Comparison of ENCODE assay signal across 30 mouse cellular contexts in the genomic region with DNA sequence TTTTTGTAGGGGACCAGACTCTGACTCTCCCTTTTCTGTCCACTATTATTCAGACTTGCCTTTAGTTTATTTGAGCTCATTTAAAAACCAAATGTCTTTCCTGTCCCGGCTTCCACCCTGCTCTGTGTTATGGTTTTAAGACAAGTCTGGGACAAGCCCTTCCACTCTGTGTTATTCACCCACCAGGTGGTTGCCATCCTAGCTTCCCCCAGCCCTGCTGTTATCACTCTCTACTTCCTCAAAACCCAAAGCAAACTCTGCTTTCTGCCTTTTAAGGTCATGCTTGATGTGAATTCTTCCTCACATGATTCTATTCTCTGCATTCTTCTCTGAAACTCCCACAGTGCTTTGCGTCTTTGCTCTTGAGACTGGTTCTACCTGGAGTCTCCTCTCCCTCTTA.
DNase-seq lines count a peak whose midpoint lies in the region; ATAC-seq and TF ChIP-seq lines count a peak whose summit lies in the region.
"Had no signal": no experiment of that assay in that cellular context is flagged by ENCODE, and none has a peak within 500 bp of the region (broad histone marks: within the 10 kb centered on the region; RNA-seq: fewer than 3 reads in every experiment).

No protein-coding gene starts in this region.

- DNase-seq in 416B (ENCODE audit: low read depth) (peak; percentile 8), CH12.LX (ENCODE audit: extremely low read depth) (peak; percentile 88), R1 (ENCODE audit: low read depth, low spot score) (peak; percentile 56)
- no peak for DNase-seq in adrenal gland, adult 2 months
- no peak for DNase-seq in left cerebral cortex, postnatal 10 days (ENCODE audit: extremely low spot score in 1 of 2, low spot score in 2 of 2)
- DNase-seq in liver, postnatal 0 days, result no peak
- DNase-seq: adrenal gland, postnatal 14 days; cerebellum, adult 11-12 months; cerebellum, postnatal 10 days; forebrain, postnatal 0 days; gastrocnemius, postnatal 10 days; kidney, adult 11 months; kidney, postnatal 25 days; spleen, adult 18-20 months; thymus, adult 18-20 months; thymus, postnatal 25 days had no signal

- TF ChIP-seq POLR2A in CH12.LX (IDR thresholded peaks at IDR 0.05; ENCODE audit: low read depth, low read length), result no peak

- peaks cover 28 to 79% of the 10 kb centered on the region in 2 experiments for H3K4me1 ChIP-seq in CH12.LX (ENCODE audit: control insufficient read depth in 1 of 2, insufficient read depth in 2 of 2)
- no peaks in the 10 kb centered on the region for H3K4me1 ChIP-seq in liver, postnatal 0 days (ENCODE audit: insufficient read depth)
- H3K4me1 ChIP-seq: forebrain, embryonic 12.5 days; hindbrain, embryonic 15.5 days; kidney, embryonic 15.5 days; limb, embryonic 12.5 days; liver, embryonic 15.5 days; lung, embryonic 15.5 days; megakaryocyte, embryonic 14.5 days; midbrain, embryonic 13.5 days had no signal

- H3K27ac ChIP-seq in CH12.LX (ENCODE audit: insufficient read depth, low read depth), result peak overlapping the region; percentile 72
- H3K27ac ChIP-seq in liver, postnatal 0 days (ENCODE audit: low read depth), result no peak overlapping the region
- H3K27ac ChIP-seq: forebrain, embryonic 12.5 days; heart, embryonic 10.5 days; heart, embryonic 15.5 days; hindbrain, embryonic 15.5 days; kidney, embryonic 15.5 days; limb, embryonic 12.5 days; liver, embryonic 15.5 days; lung, embryonic 15.5 days; midbrain, embryonic 13.5 days; stomach, postnatal 0 days had no signal

- 0 out of 2 replicates have a peak, but pooled peaks have one; percentile 16 for ATAC-seq in megakaryocyte, adult 5-6 weeks (ENCODE audit: poor library complexity, severe bottlenecking)
- no peak for ATAC-seq in liver, postnatal 0 days
- ATAC-seq: forebrain, postnatal 0 days; inflammation-experienced regulatory T-cells, adult 6 months; midbrain, embryonic 13.5 days had no signal

- no peaks in the 10 kb centered on the region for H3K27me3 ChIP-seq in CH12.LX (replicated peaks)
- H3K27me3 ChIP-seq in liver, postnatal 0 days (ENCODE audit: insufficient read depth, low read length), result no peaks in the 10 kb centered on the region
- H3K27me3 ChIP-seq: heart, embryonic 15.5 days; hindbrain, embryonic 15.5 days; kidney, embryonic 15.5 days; limb, embryonic 12.5 days; liver, embryonic 15.5 days; lung, embryonic 15.5 days; megakaryocyte, embryonic 14.5 days; midbrain, embryonic 13.5 days had no signal

- intact Hi-C loops in left cerebral cortex, postnatal 10 days (cut with DNase I), result no loop called here

- H3K9ac ChIP-seq in CH12.LX (ENCODE audit: insufficient read depth, low read depth), result no peak overlapping the region
- no peak overlapping the region for H3K9ac ChIP-seq in liver, postnatal 0 days (replicated peaks)
- H3K9ac ChIP-seq: forebrain, embryonic 12.5 days; forebrain, postnatal 0 days; heart, embryonic 15.5 days; hindbrain, embryonic 15.5 days; kidney, embryonic 15.5 days; limb, embryonic 12.5 days; liver, embryonic 15.5 days; lung, embryonic 15.5 days; midbrain, embryonic 13.5 days had no signal

- dilution Hi-C loops in CH12.LX (cut with MboI; ENCODE audit: extremely low pct_ligation_motif_present, extremely low pct_unique_long_range_greater_than_20kb, low sequenced_read_pairs), result no loop called here

- no peak; the same call in none of the 2 replicates for TF ChIP-seq RAD21 in CH12.LX (IDR thresholded peaks at IDR 0.05; ENCODE audit: low read depth, low read length)

- 56% methylated on average over 2 of the region's 2 CpGs for WGBS in liver, postnatal 0 days (ENCODE audit: insufficient replicate concordance)

- no peak overlapping the region for H3K4me2 ChIP-seq in CH12.LX (ENCODE audit: insufficient read depth, low read depth, poor library complexity, severe bottlenecking)
- no peak overlapping the region for H3K4me2 ChIP-seq in liver, postnatal 0 days (ENCODE audit: low read depth, low read length)
- H3K4me2 ChIP-seq: forebrain, embryonic 12.5 days; heart, embryonic 15.5 days; hindbrain, embryonic 15.5 days; kidney, embryonic 15.5 days; limb, embryonic 12.5 days; liver, embryonic 15.5 days; lung, embryonic 15.5 days; midbrain, embryonic 13.5 days had no signal

- no peaks in the 10 kb centered on the region for H3K36me3 ChIP-seq in CH12.LX (replicated peaks in 1 of 2; ENCODE audit: control insufficient read depth in 1 of 2, insufficient read depth in 1 of 2, low read length in 1 of 2)
- H3K36me3 ChIP-seq in liver, postnatal 0 days (replicated peaks; ENCODE audit: insufficient read depth, low read length), result no peaks in the 10 kb centered on the region
- H3K36me3 ChIP-seq: forebrain, embryonic 12.5 days; heart, embryonic 10.5 days; heart, embryonic 15.5 days; hindbrain, embryonic 15.5 days; kidney, embryonic 15.5 days; limb, embryonic 12.5 days; liver, embryonic 15.5 days; lung, embryonic 15.5 days; midbrain, embryonic 13.5 days had no signal

- no peaks in the 10 kb centered on the region for H3K79me2 ChIP-seq in CH12.LX (replicated peaks; ENCODE audit: control insufficient read depth, extremely low read depth, insufficient read depth, poor library complexity, severe bottlenecking)

- TF ChIP-seq EP300 in CH12.LX (IDR thresholded peaks at IDR 0.05; ENCODE audit: low read length), result peak; percentile 69
- TF ChIP-seq EP300 in liver, postnatal 0 days (IDR thresholded peaks at IDR 0.05; ENCODE audit: low read depth), result no peak

- no peak overlapping the region for H3K4me3 ChIP-seq in CH12.LX (replicated peaks in 1 of 3; ENCODE audit: low read depth in 2 of 3, low read length in 2 of 3, poor library complexity in 1 of 3)
- no peak overlapping the region for H3K4me3 ChIP-seq in liver, postnatal 0 days (ENCODE audit: low read depth, low read length)
- H3K4me3 ChIP-seq: erythroblast, embryonic 14.5 days; forebrain, embryonic 12.5 days; heart, embryonic 10.5 days; heart, embryonic 15.5 days; hindbrain, embryonic 15.5 days; kidney, embryonic 15.5 days; limb, embryonic 12.5 days; liver, embryonic 15.5 days; lung, embryonic 15.5 days; megakaryocyte, embryonic 14.5 days; midbrain, embryonic 13.5 days had no signal

- no peak for TF ChIP-seq CTCF in CH12.LX (conservative IDR thresholded peaks at IDR 0.05 in 1 of 2, IDR thresholded peaks at IDR 0.05 in 1 of 2; ENCODE audit: low read depth in 2 of 2, low read length in 2 of 2)
- TF ChIP-seq CTCF in liver, postnatal 0 days (IDR thresholded peaks at IDR 0.05; ENCODE audit: low read depth), result no peak

- in situ Hi-C loops in CH12.LX (cut with MboI; ENCODE audit: low pct_ligation_motif_present, low pct_unique_long_range_greater_than_20kb, low sequenced_read_pairs), result no loop called here

- no peaks in the 10 kb centered on the region for H3K9me3 ChIP-seq in CH12.LX (replicated peaks; ENCODE audit: low read length)
- no peaks in the 10 kb centered on the region for H3K9me3 ChIP-seq in liver, postnatal 0 days (ENCODE audit: low read length)
- H3K9me3 ChIP-seq: forebrain, embryonic 12.5 days; heart, embryonic 10.5 days; heart, embryonic 15.5 days; hindbrain, embryonic 15.5 days; kidney, embryonic 15.5 days; limb, embryonic 12.5 days; liver, embryonic 15.5 days; lung, embryonic 15.5 days; megakaryocyte, embryonic 14.5 days; midbrain, embryonic 13.5 days had no signal

TF ChIP-seq in CH12.LX, 34 proteins besides CTCF, POLR2A, EP300 and RAD21 (continues in another document):
- no peak for TF ChIP-seq JUND (conservative IDR thresholded peaks at IDR 0.05; ENCODE audit: low read depth, low read length)
- TF ChIP-seq MEF2A (IDR thresholded peaks at IDR 0.05; ENCODE audit: borderline replicate concordance, low read depth, low read length), result peak; percentile 53; the same call in 1 of the 2 replicates
- no peak for TF ChIP-seq UBTF (IDR thresholded peaks at IDR 0.05; ENCODE audit: low read depth, low read length)
- peak; percentile 74; the same call in 1 of the 2 replicates for TF ChIP-seq MYC (IDR thresholded peaks at IDR 0.05; ENCODE audit: low read depth, low read length)
- TF ChIP-seq SMC3 (IDR thresholded peaks at IDR 0.05; ENCODE audit: low read depth, low read length), result no peak
- no peak for TF ChIP-seq NRF1 (IDR thresholded peaks at IDR 0.05; ENCODE audit: low read depth, low read length)
- no peak for TF ChIP-seq GABPA (IDR thresholded peaks at IDR 0.05; ENCODE audit: insufficient replicate concordance, low read depth, low read length)
- no peak for TF ChIP-seq ZKSCAN1 (IDR thresholded peaks at IDR 0.05; ENCODE audit: borderline replicate concordance, low read depth, low read length)
- TF ChIP-seq CHD2 (IDR thresholded peaks at IDR 0.05; ENCODE audit: low read length), result peak; percentile 15; the same call in 1 of the 2 replicates
- TF ChIP-seq KAT2A (IDR thresholded peaks at IDR 0.05; ENCODE audit: insufficient replicate concordance, low read length), result no peak
- TF ChIP-seq ETS1 (conservative IDR thresholded peaks at IDR 0.05; ENCODE audit: low read depth, low read length), result peak; percentile 73
- no peak for TF ChIP-seq USF2 (conservative IDR thresholded peaks at IDR 0.05; ENCODE audit: low read depth, low read length)
- no peak for TF ChIP-seq NELFE (IDR thresholded peaks at IDR 0.05; ENCODE audit: low read depth, low read length)
- TF ChIP-seq USF1 (IDR thresholded peaks at IDR 0.05; ENCODE audit: low read depth, low read length), result peak; percentile 28; the same call in 1 of the 2 replicates
- TF ChIP-seq MAFK (IDR thresholded peaks at IDR 0.05; ENCODE audit: insufficient replicate concordance, low read length), result no peak
- TF ChIP-seq HCFC1 (IDR thresholded peaks at IDR 0.05; ENCODE audit: low read depth, low read length), result no peak
- TF ChIP-seq ZC3H11A (IDR thresholded peaks at IDR 0.05; ENCODE audit: low read depth, low read length), result no peak
- peak; percentile 68; the same call in 1 of the 2 replicates for TF ChIP-seq IRF4 (IDR thresholded peaks at IDR 0.05; ENCODE audit: low read depth, low read length)
- peak; percentile 71; the same call in 1 of the 2 replicates for TF ChIP-seq MAX (IDR thresholded peaks at IDR 0.05; ENCODE audit: low read length)
- TF ChIP-seq ELF1 (IDR thresholded peaks at IDR 0.05; ENCODE audit: low read depth, low read length), result peak; percentile 72
- peak; percentile 60; the same call in 1 of the 2 replicates for TF ChIP-seq TBP (conservative IDR thresholded peaks at IDR 0.05; ENCODE audit: low read depth, low read length)
- peak; percentile 80; the same call in 1 of the 2 replicates for TF ChIP-seq TCF12 (IDR thresholded peaks at IDR 0.05; ENCODE audit: low read depth, low read length)
- no peak for TF ChIP-seq ZMIZ1 (IDR thresholded peaks at IDR 0.05; ENCODE audit: low read depth, low read length)
- TF ChIP-seq MXI1 (IDR thresholded peaks at IDR 0.05; ENCODE audit: low read depth, low read length), result no peak
- peak; percentile 60; the same call in 1 of the 2 replicates for TF ChIP-seq ZNF384 (IDR thresholded peaks at IDR 0.05; ENCODE audit: low read depth, low read length)
- no peak for TF ChIP-seq SIN3A (IDR thresholded peaks at IDR 0.05; ENCODE audit: low read length)
- TF ChIP-seq JUN (IDR thresholded peaks at IDR 0.05; ENCODE audit: insufficient read depth, low read depth, low read length), result no peak
- no peak for TF ChIP-seq MAZ (IDR thresholded peaks at IDR 0.05; ENCODE audit: low read depth, low read length)

Comparison
In these comparisons a context has a peak if more than half of its experiments do, and no peak if none do; other contexts are left out.
1. DNase-seq: peak in 416B (single experiment), CH12.LX (single experiment) and R1 (single experiment); none in adrenal gland, adult 2 months (single experiment), left cerebral cortex, postnatal 10 days (0 of 2) and liver, postnatal 0 days (single experiment).